Mouse (Mus musculus) kidney, adult 8-10 months (tissue): ENCODE measurements around the gene Camk2d.

Experiments
- DNase-seq, 2 experiments: peaks; one replicate each; pipeline ENCODE4 v3.0.0; 2022

Gene Camk2d

DNA sequence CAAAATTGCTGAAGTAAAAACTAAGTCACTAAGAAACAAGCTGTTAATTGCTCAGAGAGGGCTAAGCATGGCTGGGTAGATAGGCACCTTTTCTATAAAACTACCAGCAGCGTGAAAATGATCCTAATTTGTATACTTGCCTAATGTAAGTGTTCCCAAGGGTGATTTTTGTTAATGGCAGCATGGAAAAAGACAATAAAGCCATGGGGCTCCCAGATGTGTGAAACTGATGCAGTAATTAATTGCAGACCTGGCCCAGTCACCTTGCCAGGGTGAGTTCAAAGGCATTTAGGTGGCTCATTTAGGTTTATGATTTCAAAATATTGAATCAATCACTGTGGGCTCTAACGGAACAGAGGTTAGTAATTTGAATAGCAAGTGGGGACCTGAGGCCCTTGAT is 230.1 kb downstream of the Camk2d start:
- DNase-seq, result no peak

DNA sequence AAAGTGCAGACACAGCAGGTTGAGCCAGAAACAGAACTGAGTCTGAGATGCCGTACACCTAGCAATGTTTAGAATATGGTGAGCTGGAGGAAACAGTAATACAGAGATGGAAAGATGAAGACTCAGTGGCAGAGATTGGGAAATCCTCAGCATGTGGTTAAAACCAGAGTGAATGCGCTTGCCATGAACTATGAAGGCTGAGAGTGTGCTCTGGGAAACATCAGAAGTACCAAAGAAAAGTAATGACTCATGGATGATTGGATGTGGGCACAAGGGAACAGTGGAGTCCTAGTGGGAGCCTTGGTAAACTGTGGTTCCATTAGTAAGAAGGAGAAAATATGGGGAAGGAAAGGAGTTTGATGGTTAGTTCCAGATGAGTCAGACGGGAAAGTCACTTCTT is 231.8 kb downstream of the Camk2d start:
- DNase-seq, result no peak

DNA sequence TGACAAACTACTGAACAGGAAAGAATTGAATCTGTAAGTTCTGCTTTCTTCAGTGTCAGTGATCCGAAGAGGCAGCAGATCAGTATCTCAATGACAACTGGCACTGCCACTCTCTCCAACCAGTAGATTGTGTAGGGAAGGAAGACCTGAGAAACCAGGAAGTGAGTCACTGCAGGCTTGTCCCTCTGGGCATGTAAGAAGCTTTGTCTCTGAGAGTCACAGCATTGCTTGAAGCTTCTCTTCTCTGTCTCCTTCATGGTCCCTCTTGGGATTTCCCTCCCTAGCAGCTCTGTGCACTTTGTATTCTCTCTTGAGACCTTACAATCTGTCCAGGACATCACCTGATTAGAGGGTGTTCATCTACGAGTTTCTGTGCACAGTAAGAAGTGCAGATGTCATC is 233.7 kb downstream of the Camk2d start:
- no peak for DNase-seq

DNA sequence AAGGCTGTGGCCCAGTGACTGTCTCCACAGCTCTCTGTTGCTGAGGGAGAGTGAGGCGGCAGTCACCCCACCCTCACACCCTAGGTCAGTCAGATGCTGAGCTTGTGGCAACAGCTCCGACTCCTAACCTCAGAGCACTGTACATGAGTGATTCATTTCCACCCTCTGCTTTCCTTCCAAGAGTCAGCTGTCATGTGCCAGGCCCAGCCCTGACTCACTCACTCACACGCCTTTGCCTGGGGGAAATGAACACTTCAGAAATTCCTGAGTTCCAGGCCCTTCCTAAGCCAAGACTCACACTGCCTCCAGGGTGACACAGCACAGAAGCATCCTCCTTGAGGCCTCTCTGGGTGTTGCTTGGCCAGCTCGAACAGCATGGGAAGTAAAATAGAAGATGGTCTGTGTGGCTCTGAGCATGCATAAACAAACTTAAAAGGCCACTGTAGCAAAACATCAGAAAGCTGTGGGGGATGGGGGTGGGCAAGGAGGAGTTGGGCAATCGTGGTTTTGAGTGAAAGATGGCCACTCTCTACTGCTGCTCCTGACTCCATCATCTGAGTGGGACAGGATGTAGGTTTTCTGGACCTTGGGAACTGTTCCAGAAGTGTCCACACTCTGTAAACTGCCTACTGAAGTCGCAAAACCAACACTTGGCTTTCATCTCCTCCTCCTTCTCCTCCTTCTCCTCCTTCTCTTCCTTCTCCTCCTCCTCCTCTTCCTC is 235.5 kb downstream of the Camk2d start:
- DNase-seq, result no peak

DNA sequence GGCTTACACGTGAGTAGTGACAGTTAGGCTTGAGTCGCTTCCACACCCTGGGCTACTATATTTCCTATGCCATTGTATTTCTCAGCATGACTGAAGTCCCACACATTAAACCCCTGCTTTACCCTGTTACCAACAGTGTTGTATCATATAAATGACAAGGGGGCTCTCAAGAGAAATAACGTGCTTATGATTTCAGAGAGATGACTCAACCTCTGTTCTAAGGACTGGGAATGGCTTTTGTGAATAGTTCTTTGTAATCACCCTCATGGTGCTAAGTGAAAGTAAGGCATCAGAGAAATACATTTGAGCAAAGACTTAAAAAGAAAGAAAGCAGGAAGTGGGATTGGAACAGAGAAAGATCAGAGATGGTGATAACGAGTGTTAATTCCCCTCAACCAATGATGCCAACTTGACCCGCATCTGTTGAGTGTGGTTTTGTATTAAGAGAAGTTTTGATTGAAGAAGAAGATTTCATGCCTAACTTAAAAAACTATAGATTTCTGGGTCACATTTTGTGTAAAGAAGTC is 238.6 kb downstream of the Camk2d start:
- no peak for DNase-seq

DNA sequence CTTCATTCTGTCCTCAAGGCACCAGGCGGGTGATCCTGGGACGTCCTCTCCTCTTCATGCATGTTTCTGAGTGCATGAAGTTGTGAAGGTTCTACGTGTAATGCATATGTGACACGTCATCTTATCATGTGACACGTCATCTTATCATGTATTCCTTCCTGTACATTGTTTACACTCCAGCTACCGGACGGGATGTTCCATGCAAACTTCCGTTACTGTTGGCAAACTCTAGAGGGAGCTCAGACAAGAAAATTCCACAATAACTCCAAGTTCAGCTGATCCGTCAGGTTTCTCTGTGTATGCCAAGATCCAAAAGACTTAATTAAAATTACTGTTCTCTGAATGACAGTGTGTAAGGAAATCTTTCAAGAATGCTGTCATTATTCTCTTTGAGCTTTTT is 246.7 kb downstream of the Camk2d start:
- no peak for DNase-seq

DNA sequence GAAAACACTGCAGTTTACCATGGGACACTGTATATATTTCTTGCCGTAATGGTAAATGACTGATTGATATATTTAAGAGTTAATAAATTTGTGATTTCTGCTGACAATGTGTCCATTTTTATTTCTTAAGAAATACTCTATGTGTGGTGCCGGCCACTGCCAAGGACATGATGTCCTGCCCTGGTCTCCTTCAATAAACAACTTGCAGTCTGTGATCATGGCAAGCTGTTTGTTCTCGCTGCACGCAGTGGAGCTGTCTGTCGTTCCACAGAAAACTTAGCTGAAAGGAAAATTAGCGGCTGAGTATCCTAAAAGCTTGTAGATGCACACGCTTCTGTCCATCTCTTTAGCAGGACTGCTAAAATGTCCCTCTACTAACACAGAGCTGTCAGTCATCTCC is 248.7 kb downstream of the Camk2d start:
- no peak for DNase-seq

DNA sequence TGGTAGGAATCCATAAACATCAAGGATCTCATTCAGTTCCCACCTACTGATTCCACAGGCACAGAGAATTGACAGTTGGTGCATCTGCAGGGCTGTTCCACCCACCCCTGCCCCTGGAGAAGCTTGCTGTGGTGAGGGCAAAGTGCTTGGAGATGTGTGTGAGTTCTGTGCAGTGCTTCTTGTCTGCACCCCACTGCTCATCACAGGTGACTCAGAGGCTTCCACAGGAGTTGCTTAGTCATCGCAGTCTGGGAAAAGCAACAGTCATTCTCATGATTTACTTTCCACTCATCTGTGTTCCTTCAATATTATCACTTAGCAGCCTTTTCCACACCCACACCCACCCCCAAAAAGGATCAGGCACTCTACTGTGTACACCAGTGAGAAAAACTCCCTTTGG is 252.0 kb downstream of the Camk2d start:
- DNase-seq, result no peak

DNA sequence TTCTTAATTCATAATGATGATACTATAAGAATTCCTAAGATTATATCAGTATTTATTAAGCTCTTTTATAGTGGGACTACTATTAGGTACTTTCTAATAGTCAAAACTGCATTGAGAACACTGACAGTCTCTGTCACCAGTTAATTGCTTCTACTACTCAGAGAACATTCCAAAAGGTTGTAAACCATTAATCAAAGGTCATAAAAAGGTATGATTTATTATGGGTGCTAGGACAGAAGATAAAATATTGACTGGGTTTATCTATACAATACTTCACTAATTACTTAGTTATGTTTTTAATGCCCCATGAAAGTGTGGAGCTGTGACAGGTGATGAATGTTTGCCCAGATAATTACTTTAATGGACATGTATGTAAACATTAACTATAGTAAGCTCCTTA is 264.3 kb downstream of the Camk2d start:
- no peak for DNase-seq

DNA sequence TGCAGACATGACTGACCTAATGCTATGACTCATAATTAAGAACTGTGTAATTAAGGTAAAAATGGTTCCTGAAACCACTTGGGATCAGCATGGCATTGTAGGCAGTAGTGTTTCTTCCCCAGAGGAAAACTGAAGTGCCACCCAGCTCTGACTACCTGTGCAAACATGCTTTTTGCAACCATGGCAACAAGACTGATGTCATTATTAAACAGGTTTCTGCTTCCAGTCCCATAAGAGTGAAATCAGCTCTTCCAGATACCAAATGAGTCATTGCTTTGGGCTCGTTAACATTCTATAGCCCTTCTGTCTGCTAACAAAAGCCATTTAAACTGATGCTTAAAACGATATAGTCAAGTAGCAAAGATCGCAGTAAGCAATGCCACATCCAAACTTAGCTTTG is 273.5 kb downstream of the Camk2d start:
- DNase-seq, result no peak

DNA sequence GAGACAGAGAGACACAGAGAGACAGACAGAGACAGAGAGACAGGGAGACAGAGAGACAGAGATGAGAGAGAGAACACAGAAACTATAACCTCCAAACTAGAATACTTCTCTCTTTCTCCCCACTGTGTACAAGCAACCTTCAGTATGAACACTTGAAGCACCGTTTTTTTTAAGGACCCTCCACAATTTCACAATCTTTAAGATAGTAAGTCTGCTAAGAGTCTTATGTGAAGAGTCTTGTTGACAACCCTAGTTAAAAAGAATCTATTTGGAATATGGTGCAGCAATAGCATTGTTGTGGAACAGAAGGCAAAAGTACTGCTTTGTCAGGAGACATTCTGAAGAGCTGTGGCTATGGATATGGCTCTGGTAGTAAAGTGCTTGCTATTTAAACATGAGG is 274.6 kb downstream of the Camk2d start:
- no peak for DNase-seq

DNA sequence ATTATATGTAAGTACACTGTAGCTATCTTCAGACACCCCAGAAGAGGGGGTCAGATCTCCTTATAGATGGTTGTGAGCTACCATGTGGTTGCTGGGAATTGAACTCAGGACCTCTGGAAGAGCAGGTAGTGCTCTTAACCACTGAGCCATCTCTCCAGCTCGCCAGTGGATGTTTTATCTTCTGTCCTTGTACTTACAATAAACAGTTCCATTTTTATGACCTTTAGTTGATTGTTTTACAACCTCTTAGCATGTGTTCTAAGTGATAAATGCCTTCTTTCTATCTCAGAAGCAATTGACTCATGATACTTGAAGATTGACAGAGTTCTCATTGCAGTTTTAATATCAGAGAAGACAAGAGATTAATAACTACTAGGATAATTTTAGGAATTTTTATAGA is 282.1 kb downstream of the Camk2d start:
- no peak for DNase-seq

DNA sequence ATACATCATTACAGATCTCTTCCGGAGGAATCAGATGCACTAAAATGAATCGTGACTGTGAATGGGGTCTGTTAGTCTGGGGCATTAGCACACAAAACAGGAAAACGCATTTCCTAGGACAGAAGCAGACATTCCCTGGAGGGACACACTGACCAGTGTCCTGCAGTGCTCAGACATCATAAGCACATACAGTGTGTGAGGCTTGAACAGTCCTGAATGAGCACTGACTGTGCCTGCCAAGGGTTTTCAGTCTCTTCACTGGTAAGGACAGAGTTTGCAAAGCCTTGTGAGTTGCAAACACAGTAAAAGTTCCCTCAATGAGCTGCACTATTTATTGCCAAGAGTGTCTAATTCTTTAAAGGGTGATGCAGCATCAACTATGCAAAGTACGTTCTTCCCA is 290.0 kb downstream of the Camk2d start:
- DNase-seq, result no peak

DNA sequence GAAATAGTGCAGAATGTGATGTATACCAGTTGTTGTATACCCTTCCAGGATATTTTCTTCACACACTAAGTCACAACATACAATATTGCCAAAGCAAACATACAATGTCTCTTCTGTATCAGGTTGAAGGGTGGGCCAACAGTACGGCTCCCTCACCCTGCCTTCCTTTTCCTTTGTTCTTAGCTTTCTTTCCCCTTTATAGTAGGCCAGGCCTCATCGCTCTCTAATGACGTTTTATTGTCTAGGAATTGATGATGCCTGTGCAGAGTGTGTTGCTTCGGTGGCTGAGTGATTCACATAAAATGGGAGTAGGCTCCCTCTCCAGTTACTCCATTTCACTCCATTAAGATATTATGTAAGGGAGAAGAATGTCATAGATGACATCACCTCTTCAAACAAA is 290.5 kb downstream of the Camk2d start:
- DNase-seq, result no peak
